Mouse (Mus musculus) CD4-positive, CD25-positive, alpha-beta regulatory T cell, adult 2 months (primary cell): ENCODE results near the gene Dlk2.

Experiments
- DNase-seq: peaks from one replicate; pipeline ENCODE4 v3.0.0-alpha.2; 2012; ENCODE audit warnings: low read depth, low spot score

Dlk2 gene

DNA sequence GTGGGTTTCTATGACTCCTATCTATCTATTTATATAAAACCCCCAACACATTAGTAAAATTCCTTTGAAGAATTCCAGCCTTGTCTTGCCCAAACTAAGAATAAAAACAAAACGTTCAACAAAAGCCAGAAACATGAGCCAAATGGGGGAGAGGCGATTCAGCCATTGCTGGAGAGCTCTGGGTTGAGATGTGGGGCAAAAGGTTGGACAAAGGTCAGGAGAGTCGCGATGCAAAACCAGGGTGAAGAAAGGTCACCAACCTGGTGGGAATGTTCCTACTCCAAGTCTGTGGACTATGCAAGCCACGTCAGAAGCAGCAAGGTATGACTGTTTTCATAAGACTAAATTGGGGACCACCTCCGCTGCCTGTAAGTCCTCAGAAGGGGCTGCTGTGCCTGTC lies 23.3 kb downstream of the Dlk2 start:
- no peak for DNase-seq

DNA sequence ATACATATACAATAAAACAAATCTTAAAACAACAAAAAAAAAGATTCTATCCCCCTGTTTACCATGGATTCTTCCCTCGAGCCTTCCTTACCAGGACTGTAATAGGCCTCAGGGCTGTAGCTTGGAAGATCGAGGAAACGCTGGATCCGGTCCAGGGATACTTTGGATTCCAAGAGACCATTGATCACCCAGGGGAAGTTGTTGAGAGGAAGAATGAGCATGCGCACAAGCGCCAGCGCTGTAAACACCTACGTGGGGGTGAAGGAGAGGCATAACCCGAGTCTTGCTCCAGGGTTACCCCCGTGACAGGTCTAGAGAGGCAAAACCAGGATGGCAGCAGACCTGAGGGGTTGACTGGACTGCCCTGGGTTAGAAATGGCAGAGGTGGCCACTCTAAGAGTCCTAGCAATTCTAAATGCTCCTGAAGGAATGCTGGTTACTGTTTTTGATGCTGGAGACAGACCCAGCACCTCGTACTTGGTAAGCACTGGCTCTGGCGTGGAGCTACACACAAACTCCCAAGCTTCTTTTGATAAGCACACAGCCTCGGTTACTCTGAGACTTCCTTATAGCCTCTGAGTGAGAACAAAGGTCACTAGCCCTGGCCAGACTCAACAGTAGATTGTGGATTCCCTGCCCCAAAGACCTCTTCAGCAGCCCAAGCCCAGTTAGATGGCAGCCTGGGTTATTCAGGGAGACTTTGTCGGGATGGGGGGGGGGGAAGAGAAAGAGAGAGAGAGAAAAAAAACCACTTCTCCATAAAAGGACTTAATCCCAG lies 25.0 kb downstream of the Dlk2 start:
- no peak for DNase-seq

DNA sequence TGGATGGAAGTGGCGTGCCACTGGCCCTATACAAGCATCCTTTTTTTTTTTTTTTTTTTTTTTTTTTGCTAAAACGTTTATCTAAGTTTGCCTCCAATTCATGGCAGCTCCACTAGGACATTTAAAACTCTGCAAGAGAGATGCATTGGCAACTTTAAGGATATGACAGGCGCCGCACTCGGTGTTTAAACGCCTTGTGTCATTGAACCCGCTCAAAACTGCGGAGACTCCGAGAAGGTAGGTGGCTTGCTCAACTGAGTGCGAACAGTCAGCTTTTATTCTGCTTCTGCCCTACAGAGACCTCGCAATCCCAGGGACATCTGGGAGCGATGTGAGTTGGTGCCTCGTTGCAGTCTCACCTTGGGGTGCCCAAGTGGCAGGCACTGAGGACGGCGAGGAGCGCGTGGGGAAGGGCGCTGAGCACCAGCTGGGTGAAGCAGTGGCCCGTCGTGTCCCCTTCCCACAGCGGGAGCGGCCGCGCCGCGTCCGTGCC lies 30.2 kb downstream of the Dlk2 start:
- no peak for DNase-seq

DNA sequence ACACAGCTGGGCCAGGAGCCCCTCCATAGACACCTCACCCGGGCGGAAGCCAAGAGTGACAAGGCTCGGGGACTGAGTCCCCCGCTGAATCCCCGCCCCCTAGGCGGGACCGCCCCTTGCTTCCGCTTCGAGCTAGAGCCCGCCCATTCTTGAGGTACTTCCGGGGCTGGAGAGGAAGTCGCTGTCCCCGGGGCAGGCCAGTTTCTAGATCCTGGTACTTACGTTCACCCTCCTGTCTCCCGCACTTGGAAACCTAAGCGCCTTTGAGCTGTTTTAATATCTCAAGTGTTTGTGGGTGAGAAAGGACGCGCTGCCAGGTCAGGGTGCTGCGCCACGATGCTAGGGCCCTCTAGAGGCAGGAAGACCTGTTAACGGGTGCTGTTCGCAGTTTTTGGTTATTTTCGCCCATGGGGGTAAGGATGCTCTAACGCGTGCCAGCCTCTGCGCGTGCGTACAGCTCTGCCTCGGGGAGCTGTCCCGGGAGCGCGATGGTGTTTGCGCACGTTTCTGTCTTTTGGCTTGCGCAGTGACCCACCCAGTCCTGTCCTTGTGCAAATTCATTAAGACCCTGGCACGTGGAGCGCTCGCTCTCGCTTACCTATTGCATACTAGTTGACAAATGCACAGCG lies 30.8 kb downstream of the Dlk2 start, which contains the start of gene Abcc10:
Abcc10 (minus strand) TSS at position 447 of the 629 bp plus-strand sequence.
- DNase-seq = peak; percentile 97

DNA sequence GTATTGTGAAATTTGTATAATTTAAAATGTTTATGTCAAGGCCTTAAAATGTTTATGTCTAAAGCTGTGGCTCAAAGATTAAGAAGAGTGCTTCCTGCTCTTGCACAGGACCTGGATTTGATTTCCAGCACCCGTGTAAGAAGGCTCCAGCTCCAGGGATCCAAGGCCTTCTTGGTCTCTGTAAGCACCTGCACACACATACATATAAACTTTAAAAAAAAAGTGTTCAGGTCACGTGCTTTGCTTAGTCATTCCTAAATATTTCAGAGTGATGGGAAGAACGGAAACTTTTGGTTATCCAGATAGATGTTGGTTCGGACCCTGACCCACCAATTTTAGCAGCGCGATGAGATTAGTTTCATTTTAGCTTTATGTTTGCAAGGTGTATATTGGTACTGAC lies 31.5 kb downstream of the Dlk2 start:
- DNase-seq = no peak

DNA sequence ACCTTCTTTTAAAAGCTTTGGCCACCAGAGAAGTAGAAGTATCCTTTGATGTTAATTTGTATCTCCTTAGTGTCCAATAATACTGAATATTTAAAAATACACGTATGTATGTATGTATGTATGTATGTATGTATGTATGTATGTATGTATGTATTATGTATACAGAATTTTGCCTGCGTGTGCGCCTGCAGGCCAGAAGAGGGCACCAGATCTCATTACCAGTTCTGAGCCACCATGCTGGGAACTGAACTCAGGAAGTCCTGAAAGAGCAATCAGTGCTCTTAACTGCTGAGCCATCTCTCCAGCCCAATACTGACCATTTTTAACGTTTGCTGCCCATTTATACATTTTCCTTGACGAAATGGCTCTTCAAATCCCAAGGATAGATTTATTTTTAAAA lies 39.3 kb downstream of the Dlk2 start:
- DNase-seq = peak; percentile 52

DNA sequence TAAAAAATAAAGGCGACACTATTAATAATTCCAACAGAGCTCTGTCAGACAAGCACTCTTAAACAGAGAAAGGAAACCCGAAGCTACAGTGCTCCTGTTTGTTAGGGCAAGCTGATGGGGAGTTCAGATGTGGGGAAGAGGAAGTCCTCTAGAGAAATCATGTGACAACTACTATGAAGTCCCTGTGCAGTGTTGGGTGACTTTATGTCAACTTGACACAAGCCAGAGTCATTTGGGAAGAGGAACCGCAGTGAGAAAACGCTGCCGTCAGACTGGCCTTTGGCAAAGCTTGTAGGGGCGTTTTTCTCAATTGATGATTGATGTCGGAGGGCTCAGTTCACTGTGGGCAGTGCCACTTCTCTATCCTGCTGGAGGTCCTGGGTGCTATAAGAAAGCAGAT lies 44.0 kb downstream of the Dlk2 start:
- DNase-seq = no peak

DNA sequence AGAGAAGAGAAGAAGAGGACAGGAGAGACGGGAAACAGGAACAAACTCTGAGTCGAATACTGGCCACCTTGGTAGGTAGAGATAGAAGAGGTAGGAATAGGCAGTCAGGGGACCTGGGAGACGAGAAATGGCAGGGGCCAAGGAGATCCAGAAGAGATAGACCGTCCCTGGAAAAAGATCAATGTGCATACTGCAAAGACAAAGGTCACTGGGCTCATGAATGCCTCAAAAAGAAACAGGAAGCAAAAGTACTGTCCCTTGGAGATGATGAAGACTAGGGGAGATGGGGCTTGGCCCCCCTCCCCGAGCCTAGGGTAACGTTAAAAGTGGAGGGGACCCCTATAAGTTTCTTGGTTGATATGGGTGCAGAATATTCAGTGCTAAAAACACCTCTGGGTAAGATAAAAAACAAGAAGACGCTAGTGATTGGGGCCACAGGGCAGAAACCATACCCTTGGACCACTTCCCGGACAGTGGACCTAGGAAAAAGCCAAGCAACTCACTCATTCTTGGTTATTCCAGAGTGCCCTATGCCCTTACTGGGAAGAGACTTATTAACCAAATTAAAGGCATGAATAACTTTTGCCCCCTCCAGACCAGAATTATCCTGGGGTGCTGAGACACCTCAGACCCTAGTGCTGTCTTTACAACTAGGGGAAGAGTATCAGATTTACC lies 53.9 kb downstream of the Dlk2 start:
- no peak for DNase-seq
